Mouse (Mus musculus) intestine, embryonic 15.5 days (tissue): Measurements from ENCODE around the gene Ociad2. TPM values are rescaled to one million over a fixed set of nuclear protein-coding genes. Genes with fewer than 3 reads are reported as not detected.
A peak's percentile ranks its signal among the peaks of the same experiment; 100 is the strongest.

Experiments
- ATAC-seq: fragments of 200-750 bp; cut with Nextera tagmentation; 2 replicates; pipeline ENCODE4 v1.8.0; 2017; ENCODE audit warnings: moderate TSS enrichment, moderate library complexity
- H3K27ac ChIP-seq: fragments of 300-500 bp; sonication (generic); 2 replicates; pipeline ENCODE4 v1.5.1; 2015; ENCODE audit warnings: mild to moderate bottlenecking, inconsistent platforms
- H3K27me3 ChIP-seq: fragments of 300-500 bp; sonication (generic); replicated peaks from 2 replicates; pipeline ENCODE4 v1.6.1; 2015; ENCODE audit warnings: inconsistent platforms
- H3K36me3 ChIP-seq: fragments of 300-500 bp; sonication (generic); 2 replicates; pipeline ENCODE4 v1.6.1; 2015; ENCODE audit warnings: inconsistent platforms
- H3K4me1 ChIP-seq: fragments of 300-500 bp; sonication (generic); replicated peaks from 2 replicates; pipeline ENCODE4 v1.6.1; 2015; ENCODE audit warnings: inconsistent platforms
- H3K4me2 ChIP-seq: fragments of 300-500 bp; sonication (generic); replicated peaks from 2 replicates; pipeline ENCODE4 v1.6.1; 2015; ENCODE audit warnings: mild to moderate bottlenecking, inconsistent platforms
- H3K4me3 ChIP-seq: fragments of 300-500 bp; sonication (generic); replicated peaks from 2 replicates; pipeline ENCODE4 v1.5.1; 2015; ENCODE audit warnings: inconsistent platforms
- H3K9ac ChIP-seq: fragments of 300-500 bp; sonication (generic); 2 replicates; pipeline ENCODE4 v1.6.1; 2015; ENCODE audit warnings: inconsistent platforms
- H3K9me3 ChIP-seq: fragments of 300-500 bp; sonication (generic); 2 replicates; pipeline ENCODE4 v1.6.1; 2016; ENCODE audit warnings: inconsistent platforms
- WGBS: fragments of 180-500 bp; shearing (Covaris S2); methylation state at CpG from one replicate; pipeline ENCODE4 v1.1.7; 2015; 5-methylcytosine and 5-hydroxymethylcytosine counted together
- polyA plus RNA-seq: library from polyadenylated mRNA; unstranded; fragments of >200 nt; fragmentation: Nextera tagmentation; extraction: Ambion mirVana; gene quantifications from 2 replicates; pipeline ENCODE4 v1.2.1, GENCODE M21; 2015

Ociad2 gene
- 192 and 216 TPM in 2 replicates for polyA plus RNA-seq

- Histone ChIP-seq H3K27me3 (no peaks in the 10 kb centered on the region), H3K4me2 (no peak within 1 kb of the TSS), H3K4me1 (peaks cover 4% of the 10 kb centered on the region), H3K9me3 (no peaks in the 10 kb centered on the region), H3K4me3 (no peak within 1 kb of the TSS), H3K9ac (no peak within 1 kb of the TSS), H3K27ac (no peak within 1 kb of the TSS), H3K36me3 (no peaks in the 10 kb centered on the region)
- ATAC-seq: no peak
- 81% methylated on average over 8 of the region's 8 CpGs for WGBS
Observed at GRCm38 (mm10) chr5:73340723-73341235, at the start of gene Ociad2. TSS of gene Ociad2 (minus strand) at chr5:73341028.

GRCm38 (mm10) chr5:73383647-73383970, 42.8 kb upstream of the Ociad2 start:
- Histone ChIP-seq H3K4me2 (no peak overlapping the region), H3K36me3 (no peaks in the 10 kb centered on the region), H3K4me3 (no peak overlapping the region), H3K4me1 (no peaks in the 10 kb centered on the region), H3K27ac (no peak overlapping the region), H3K27me3 (no peaks in the 10 kb centered on the region), H3K9ac (no peak overlapping the region), H3K9me3 (no peaks in the 10 kb centered on the region)
- ATAC-seq: no peak
- WGBS: 64% methylated on average over 4 of the region's 4 CpGs

GRCm38 (mm10) chr5:73382737-73383646, 42.2 kb upstream of the Ociad2 start:
- Histone ChIP-seq H3K27ac (no peak overlapping the region), H3K27me3 (no peaks in the 10 kb centered on the region), H3K4me3 (no peak overlapping the region), H3K36me3 (no peaks in the 10 kb centered on the region), H3K9me3 (no peaks in the 10 kb centered on the region), H3K4me1 (no peaks in the 10 kb centered on the region), H3K9ac (no peak overlapping the region), H3K4me2 (no peak overlapping the region)
- 28% methylated on average over 3 of the region's 3 CpGs for WGBS
- ATAC-seq: no peak

- Histone ChIP-seq H3K4me1 (no peaks in the 10 kb centered on the region), H3K27me3 (no peaks in the 10 kb centered on the region), H3K9me3 (no peaks in the 10 kb centered on the region), H3K27ac (no peak overlapping the region), H3K36me3 (no peaks in the 10 kb centered on the region), H3K4me3 (no peak overlapping the region), H3K4me2 (no peak overlapping the region), H3K9ac (no peak overlapping the region)
- ATAC-seq: no peak
- WGBS: 81% methylated on average over 9 of the region's 9 CpGs
Observed at GRCm38 (mm10) chr5:73381976-73382540, 41.2 kb upstream of the Ociad2 start.

GRCm38 (mm10) chr5:73381510-73381909, 40.7 kb upstream of the Ociad2 start:
- no peaks in the 10 kb centered on the region for H3K9me3 ChIP-seq
- WGBS: 88% methylated on average over 7 of the region's 7 CpGs
- no peak for ATAC-seq

GRCm38 (mm10) chr5:73380829-73381228, 40.0 kb upstream of the Ociad2 start:
- Histone ChIP-seq H3K4me3 (no peak overlapping the region), H3K27ac (no peak overlapping the region), H3K9ac (no peak overlapping the region), H3K9me3 (no peaks in the 10 kb centered on the region), H3K36me3 (no peaks in the 10 kb centered on the region), H3K4me1 (no peaks in the 10 kb centered on the region), H3K4me2 (no peak overlapping the region), H3K27me3 (no peaks in the 10 kb centered on the region)
- ATAC-seq: no peak
- 54% methylated on average over 8 of the region's 8 CpGs for WGBS

More at GRCm38 (mm10) chr5:73381510-73381909, 40.7 kb upstream of the Ociad2 start:
- H3K27ac ChIP-seq: no peak overlapping the region
- H3K4me2 ChIP-seq: no peak overlapping the region
- no peaks in the 10 kb centered on the region for H3K4me1 ChIP-seq
- H3K9ac ChIP-seq: no peak overlapping the region
- no peak overlapping the region for H3K4me3 ChIP-seq
- H3K36me3 ChIP-seq: no peaks in the 10 kb centered on the region
- H3K27me3 ChIP-seq: no peaks in the 10 kb centered on the region

GRCm38 (mm10) chr5:73379908-73380307, 39.1 kb upstream of the Ociad2 start:
- no peaks in the 10 kb centered on the region for H3K36me3 ChIP-seq
- H3K4me2 ChIP-seq: no peak overlapping the region
- H3K4me1 ChIP-seq: no peaks in the 10 kb centered on the region
- WGBS: 16% methylated on average over 3 of the region's 3 CpGs
- H3K9ac ChIP-seq: no peak overlapping the region
- H3K27ac ChIP-seq: no peak overlapping the region
- no peaks in the 10 kb centered on the region for H3K9me3 ChIP-seq
- ATAC-seq: peak; percentile 87
- H3K27me3 ChIP-seq: no peaks in the 10 kb centered on the region
- no peak overlapping the region for H3K4me3 ChIP-seq

- Histone ChIP-seq H3K36me3 (no peaks in the 10 kb centered on the region), H3K9ac (no peak overlapping the region), H3K4me1 (no peaks in the 10 kb centered on the region), H3K27ac (no peak overlapping the region), H3K4me3 (no peak overlapping the region), H3K27me3 (no peaks in the 10 kb centered on the region), H3K9me3 (no peaks in the 10 kb centered on the region), H3K4me2 (no peak overlapping the region)
- no peak for ATAC-seq
- WGBS: 84% methylated on average over 7 of the region's 7 CpGs
Observed at GRCm38 (mm10) chr5:73376491-73376890, 35.7 kb upstream of the Ociad2 start.

- Histone ChIP-seq H3K9me3 (no peaks in the 10 kb centered on the region), H3K27ac (no peak overlapping the region), H3K4me3 (no peak overlapping the region), H3K4me1 (no peaks in the 10 kb centered on the region), H3K36me3 (no peaks in the 10 kb centered on the region), H3K9ac (no peak overlapping the region), H3K4me2 (no peak overlapping the region), H3K27me3 (no peaks in the 10 kb centered on the region)
- no peak for ATAC-seq
- WGBS: 78% methylated on average over 9 of the region's 9 CpGs
Observed at GRCm38 (mm10) chr5:73376041-73376440, 35.2 kb upstream of the Ociad2 start.

- H3K4me2 ChIP-seq: no peak overlapping the region
- H3K4me1 ChIP-seq: no peaks in the 10 kb centered on the region
- no peaks in the 10 kb centered on the region for H3K36me3 ChIP-seq
- H3K9me3 ChIP-seq: no peaks in the 10 kb centered on the region
- WGBS: 43% methylated on average over 3 of the region's 3 CpGs
- H3K27ac ChIP-seq: no peak overlapping the region
- ATAC-seq: no peak
- H3K27me3 ChIP-seq: no peaks in the 10 kb centered on the region
- no peak overlapping the region for H3K4me3 ChIP-seq
- H3K9ac ChIP-seq: no peak overlapping the region
Observed at GRCm38 (mm10) chr5:73373184-73373583, 32.4 kb upstream of the Ociad2 start.

- Histone ChIP-seq H3K9me3 (no peaks in the 10 kb centered on the region), H3K9ac (no peak overlapping the region), H3K4me3 (no peak overlapping the region), H3K27ac (no peak overlapping the region), H3K36me3 (no peaks in the 10 kb centered on the region), H3K4me2 (no peak overlapping the region), H3K4me1 (no peaks in the 10 kb centered on the region), H3K27me3 (no peaks in the 10 kb centered on the region)
- no peak for ATAC-seq
- 66% methylated on average over 5 of the region's 5 CpGs for WGBS
Observed at GRCm38 (mm10) chr5:73372601-73373000, 31.8 kb upstream of the Ociad2 start.

- Histone ChIP-seq H3K36me3 (no peaks in the 10 kb centered on the region), H3K4me1 (no peaks in the 10 kb centered on the region), H3K4me2 (no peak overlapping the region), H3K9me3 (no peaks in the 10 kb centered on the region), H3K9ac (no peak overlapping the region), H3K27me3 (no peaks in the 10 kb centered on the region), H3K4me3 (no peak overlapping the region), H3K27ac (peak overlapping the region; percentile 45; the same call in 1 of the 2 replicates)
- WGBS: 41% methylated on average over 3 of the region's 3 CpGs
- ATAC-seq: peak; percentile 54; the same call in 1 of the 2 replicates
Observed at GRCm38 (mm10) chr5:73369731-73370130, 28.9 kb upstream of the Ociad2 start.
